Mouse (Mus musculus): ENCODE data around the gene B3gnt5.

GRCm38 (mm10) chr16:19760505-19761496, 793 bp downstream of the B3gnt5 start:
- no peak for TF ChIP-seq CTCF (IDR thresholded peaks at IDR 0.05; ENCODE audit: control insufficient read depth, insufficient read depth, low read length)
- no peak for TF ChIP-seq POLR2A (IDR thresholded peaks at IDR 0.05; ENCODE audit: borderline replicate concordance, control insufficient read depth, low read depth, low read length)
